Mouse (Mus musculus): ENCODE data around the gene Slc38a1. TPM values are rescaled to one million over a fixed set of nuclear protein-coding genes. Genes with fewer than 3 reads are reported as not detected.
A peak's percentile ranks its signal among the peaks of the same experiment; 100 is the strongest.

Slc38a1 gene
- total RNA-seq, 2 experiments from 2014 or later, result 3.1 to 4.1 TPM

DNA sequence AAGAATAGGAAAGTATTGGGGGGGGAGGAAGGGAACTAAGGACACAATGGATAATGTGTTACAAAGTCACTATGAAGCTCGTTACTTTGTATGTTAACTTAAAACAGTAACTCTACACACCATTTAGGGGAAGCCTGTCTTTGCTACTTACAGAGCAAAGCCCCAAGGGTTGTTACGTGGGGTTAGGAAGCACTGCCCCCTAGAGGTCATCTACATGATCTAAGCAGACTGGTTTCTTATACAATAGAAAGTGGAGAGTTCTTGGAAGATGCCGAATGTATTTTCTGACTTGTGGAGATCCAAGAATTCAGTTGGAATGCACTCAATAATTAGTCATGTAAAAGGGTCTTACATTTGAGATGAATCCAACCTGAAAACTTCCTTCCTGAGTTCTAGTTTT is 23.2 kb upstream of the Slc38a1 start:
- DNase-seq, result peak; percentile 61
- intact Hi-C loops (cut with DNase I; ENCODE audit: low total_unique reads), result loop anchor here (5.0 kb wide), 1 partner anchor 114 kb away; no protein-coding TSS in a partner anchor

GRCm38 (mm10) chr15:96660590-96661141 is 18.0 kb upstream of the Slc38a1 start:
- no peak for DNase-seq
- intact Hi-C loops (cut with DNase I; ENCODE audit: low total_unique reads), result loop anchor here (5.0 kb wide), 1 partner anchor 93 kb away; no protein-coding TSS in a partner anchor

DNA sequence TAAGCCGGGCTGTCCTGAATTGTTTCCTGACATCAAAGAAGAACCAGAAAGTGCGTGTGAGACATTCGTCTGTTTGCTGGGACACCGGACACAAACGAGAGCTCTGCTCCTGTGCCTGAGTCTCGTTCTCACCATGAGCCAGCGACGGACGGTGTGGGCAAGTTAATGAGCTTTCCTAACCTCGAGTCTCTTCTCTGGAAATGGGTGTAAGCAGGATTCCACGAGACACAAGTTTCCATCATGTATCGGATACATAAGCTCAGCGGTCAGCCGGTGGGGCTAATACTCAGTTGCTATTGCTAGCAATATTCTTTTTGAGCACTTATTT is 15.5 kb upstream of the Slc38a1 start:
- intact Hi-C loops (cut with DNase I; ENCODE audit: low total_unique reads), result no loop called here
- no peak for DNase-seq

DNA sequence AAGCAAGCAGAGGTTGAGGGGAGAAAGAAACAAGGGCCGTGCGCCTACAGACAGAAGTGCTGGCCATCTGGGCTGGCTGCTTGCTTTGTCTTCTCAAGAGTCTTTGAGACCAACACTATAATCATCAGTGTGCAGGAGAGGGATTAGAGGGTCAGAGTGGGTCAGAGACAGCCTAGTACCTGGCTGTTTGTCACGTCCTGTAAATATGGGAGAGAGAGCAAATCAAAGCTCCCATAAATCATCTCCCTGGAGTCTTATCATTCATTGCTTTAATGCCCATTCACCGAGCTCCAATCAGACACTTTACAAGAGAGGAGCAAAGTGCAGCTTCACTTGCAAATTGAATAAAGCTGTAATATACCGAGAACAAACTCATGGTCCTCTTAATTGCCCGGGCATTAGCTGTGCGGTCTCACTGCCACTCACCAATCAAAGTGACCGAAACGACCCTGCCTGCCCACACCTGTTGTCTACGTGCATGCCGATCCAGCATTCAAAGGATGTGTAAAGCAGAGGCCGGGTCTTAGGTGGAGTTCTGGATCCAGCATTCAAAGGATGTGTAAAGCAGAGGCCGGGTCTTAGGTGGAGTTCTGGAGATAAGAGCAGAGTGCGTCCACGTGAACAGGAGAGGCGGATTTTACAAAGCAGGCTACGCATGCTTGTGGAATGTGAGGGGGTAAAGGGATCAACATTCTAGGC is 15.0 kb upstream of the Slc38a1 start:
- DNase-seq, result no peak
- intact Hi-C loops (cut with DNase I; ENCODE audit: low total_unique reads), result no loop called here

DNA sequence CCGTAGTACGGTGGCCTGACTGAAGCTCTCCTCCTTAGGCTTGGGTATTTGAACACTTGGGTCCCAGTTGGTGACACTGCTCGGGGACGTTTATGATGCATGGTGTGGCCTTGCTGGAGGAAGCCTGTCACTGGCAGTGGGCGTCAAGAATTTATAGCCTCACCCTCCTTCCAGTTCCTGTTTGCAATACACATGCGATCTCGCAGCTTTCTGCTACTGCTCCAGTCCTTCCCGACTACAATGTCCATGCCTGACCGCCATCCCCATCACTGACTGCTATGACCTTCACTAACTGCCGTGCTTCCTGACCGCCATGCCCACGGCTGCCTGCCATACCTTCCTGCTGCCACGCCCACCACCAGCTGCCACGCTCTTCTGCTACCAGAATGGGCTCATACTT is 12.8 kb upstream of the Slc38a1 start:
- intact Hi-C loops (cut with DNase I; ENCODE audit: low total_unique reads), result no loop called here
- DNase-seq, result no peak

DNA sequence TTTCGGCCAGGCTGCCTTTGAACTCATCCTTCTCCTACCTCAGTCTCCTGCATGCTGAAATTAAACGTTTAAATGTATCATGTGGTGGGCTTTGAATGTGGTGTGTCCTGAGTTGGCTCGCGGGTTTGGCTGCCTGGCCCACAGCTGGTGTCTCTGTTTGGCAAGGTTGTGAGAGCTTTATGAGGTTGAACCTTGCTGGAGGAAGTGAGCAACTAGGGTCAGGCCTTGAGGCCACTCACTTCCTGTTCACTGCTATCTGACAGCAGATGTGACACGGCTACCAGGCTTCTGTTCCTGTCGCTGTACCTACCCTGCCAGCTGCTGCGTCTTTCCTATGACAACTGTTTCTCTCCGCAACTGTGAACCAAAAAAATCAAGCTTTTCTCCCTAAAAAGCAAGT is 12.0 kb upstream of the Slc38a1 start:
- DNase-seq, result no peak
- intact Hi-C loops (cut with DNase I; ENCODE audit: low total_unique reads), result no loop called here

DNA sequence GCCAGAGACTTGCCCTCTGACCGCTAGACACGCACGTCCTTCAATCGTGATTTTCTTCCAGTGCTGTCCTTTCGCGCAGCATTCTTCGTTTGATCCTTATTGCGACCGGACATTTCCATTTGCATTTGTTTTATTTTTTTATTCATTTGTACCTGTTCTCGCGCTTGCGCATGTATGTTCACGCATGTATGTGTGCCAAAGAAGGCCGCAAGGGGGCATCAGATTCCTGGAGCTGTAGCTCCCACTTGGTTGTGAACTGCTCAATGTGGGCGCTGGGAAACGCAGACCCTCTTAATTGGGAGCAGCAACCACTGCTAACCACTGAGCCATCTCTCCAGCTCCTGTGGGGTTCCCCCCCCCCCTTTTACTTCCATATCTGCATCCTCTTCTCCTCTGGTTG is 10.3 kb upstream of the Slc38a1 start:
- intact Hi-C loops (cut with DNase I; ENCODE audit: low total_unique reads), result no loop called here
- no peak for DNase-seq

GRCm38 (mm10) chr15:96652531-96652930 is 9.8 kb upstream of the Slc38a1 start:
- DNase-seq, result no peak
- intact Hi-C loops (cut with DNase I; ENCODE audit: low total_unique reads), result no loop called here

DNA sequence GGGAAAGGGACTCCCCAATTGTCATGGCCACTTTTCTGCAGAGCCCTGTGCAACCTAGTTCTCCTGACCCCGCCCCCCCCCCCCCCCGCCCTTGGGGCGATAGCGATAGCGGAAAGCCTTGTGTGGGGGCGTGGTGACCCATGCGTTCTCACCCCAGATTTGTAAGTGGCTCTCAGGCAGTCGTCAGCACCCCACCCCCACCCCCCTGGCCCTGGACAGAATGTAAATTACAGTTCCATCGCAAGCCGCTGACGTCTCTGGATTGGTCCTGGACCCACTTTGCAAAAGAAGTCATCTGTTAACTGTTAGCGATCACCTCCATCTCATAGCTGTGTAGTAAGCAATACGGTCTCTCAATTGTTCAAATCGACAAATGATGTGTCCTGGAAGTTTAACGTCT is 4.7 kb upstream of the Slc38a1 start:
- no peak for DNase-seq

DNA sequence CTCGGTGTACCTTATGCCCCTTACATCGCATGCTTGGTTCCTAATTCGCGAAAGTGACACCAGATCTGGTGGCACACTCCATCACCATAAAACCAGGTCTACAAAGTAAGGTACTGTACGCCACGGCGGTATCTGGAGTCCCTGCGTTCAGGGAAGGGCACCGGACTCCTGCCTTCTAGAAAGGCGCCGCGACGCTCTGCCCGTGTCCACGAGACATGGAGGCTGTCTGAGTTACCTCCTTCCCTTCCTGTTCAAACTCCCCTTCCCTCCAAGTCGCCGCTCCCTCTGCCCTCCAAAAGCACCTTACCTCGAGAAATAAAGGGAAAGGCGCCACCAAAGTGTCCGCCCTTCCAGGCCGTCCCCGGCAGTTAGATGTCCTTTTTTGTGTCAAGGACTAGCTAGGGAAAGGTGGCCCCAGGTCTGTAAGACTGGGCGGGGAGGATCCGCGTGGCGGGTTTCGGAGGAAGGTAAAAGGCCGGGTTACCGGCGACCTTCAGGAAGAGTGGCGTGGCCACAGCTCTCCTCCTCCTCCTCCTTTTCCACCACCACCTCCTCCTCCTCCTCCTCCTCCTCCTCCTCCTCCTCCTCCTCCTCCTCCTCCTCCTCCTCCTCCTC is 785 bp downstream of the Slc38a1 start:
- intact Hi-C loops (cut with DNase I; ENCODE audit: low total_unique reads), result no loop called here
- no peak for DNase-seq

More for the DNA sequence above, 4.7 kb upstream of the Slc38a1 start:
- intact Hi-C loops (cut with DNase I; ENCODE audit: low total_unique reads), result no loop called here

DNA sequence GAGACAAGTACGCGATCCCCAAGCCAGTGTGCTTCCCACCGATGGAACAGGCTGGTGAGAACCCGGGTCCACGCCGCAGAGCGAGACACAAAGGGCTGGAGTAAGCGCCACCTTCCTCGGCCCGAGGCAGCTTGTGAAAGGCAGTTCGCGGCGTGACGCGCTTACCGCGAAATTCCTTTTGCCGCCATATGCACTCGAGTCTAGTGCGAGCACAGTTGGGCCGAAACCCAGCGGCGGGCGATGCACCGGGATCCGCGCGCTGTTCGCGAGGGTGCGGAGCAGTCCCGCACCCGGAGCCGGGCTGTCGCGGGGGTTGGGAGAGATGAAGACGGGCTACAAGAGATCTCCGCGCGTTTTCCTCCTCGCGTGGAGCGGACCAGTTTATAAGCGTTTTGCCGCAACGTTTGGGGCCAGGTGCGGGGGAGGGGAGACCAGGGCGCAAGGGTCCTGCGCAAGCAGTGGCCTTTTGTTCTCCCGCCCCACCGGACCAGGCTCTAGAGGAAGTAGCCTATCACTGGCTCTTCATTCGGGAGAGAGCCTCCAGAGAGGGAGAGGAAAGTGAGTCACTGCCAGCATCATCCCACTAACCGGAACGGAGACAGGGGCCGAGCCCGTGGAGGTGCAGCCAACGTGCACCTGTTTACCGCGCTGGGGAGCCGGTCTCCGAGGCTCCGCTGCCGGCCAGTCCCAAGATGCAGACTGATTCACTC is 1.4 kb downstream of the Slc38a1 start:
- intact Hi-C loops (cut with DNase I; ENCODE audit: low total_unique reads), result no loop called here

DNA sequence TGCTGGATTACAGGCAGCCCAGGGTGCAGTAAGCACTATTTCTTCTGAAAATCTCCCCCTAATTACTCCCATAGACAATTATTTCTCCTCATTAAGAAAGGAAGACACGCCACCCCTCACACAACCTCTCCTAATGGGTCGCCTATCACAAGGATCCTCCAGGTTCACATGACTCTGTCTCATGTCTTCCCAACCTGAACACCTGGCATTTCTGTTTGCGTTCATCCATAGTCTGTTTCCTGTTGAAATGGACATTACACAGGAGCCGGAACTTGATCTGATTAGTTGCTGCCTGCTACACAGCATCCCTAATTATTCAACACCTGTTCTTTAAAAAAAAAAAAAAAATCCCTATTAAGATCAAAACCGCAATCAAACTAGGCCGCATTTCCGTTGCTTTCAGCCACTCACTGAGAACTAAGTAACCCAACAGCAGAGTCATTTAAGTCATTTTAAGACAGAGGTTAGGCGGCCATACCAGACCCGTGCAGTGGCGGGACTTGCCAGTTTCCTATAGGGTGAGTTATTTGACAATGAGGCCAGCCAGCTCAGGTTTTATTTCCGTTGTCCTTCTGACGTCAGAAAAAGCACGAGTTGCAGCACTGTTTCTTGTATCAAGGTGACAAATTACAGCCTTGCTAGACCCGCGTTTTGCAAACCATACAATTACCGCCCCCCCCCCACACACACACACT is 2.3 kb downstream of the Slc38a1 start:
- intact Hi-C loops (cut with DNase I; ENCODE audit: low total_unique reads), result no loop called here
- no peak for DNase-seq

More for the DNA sequence above, 1.4 kb downstream of the Slc38a1 start:
- DNase-seq, result peak; percentile 26

- intact Hi-C loops (cut with DNase I; ENCODE audit: low total_unique reads), result no loop called here
- DNase-seq, result no peak
Measured at GRCm38 (mm10) chr15:96639630-96640029, 3.1 kb downstream of the Slc38a1 start.

DNA sequence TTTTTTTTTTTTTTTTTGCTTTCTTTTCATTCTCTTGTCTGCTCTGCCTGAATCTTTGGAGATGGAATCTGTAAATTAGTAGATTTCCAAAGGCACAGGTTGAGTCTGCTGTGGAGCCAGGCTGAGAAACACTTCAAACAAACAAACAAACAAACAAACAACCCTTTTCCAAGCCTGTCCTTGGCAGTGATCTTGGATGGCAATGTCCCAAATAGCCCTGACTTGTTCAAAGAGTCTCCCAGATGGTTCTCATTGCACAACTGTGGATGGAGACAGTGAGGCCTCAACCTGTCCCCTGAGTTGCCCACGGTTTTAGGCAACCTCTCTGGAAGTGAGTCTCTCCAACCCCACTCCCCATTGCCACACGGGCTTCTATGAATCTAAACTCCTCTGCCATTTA is 4.1 kb downstream of the Slc38a1 start:
- intact Hi-C loops (cut with DNase I; ENCODE audit: low total_unique reads), result no loop called here
- no peak for DNase-seq

DNA sequence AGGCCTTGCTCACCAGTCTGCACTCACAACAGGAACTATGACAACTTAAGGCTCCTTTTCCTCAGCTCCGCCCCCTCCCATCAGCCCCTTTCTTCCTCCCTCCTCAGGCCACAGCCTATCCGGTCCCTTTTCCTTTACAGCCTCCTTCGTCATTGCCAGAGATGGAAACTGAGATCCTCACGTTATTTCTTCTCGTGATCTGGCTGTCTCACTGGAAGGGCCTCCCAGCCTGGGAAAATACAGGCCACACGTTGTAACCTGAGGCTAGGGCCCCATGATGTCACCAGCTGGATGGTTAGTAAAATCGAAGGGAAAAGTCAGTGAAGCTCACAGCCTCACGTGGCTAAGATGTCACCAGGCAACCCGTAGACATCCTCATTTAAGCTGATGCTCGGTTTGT is 4.5 kb downstream of the Slc38a1 start:
- DNase-seq, result peak; percentile 22
- intact Hi-C loops (cut with DNase I; ENCODE audit: low total_unique reads), result no loop called here

DNA sequence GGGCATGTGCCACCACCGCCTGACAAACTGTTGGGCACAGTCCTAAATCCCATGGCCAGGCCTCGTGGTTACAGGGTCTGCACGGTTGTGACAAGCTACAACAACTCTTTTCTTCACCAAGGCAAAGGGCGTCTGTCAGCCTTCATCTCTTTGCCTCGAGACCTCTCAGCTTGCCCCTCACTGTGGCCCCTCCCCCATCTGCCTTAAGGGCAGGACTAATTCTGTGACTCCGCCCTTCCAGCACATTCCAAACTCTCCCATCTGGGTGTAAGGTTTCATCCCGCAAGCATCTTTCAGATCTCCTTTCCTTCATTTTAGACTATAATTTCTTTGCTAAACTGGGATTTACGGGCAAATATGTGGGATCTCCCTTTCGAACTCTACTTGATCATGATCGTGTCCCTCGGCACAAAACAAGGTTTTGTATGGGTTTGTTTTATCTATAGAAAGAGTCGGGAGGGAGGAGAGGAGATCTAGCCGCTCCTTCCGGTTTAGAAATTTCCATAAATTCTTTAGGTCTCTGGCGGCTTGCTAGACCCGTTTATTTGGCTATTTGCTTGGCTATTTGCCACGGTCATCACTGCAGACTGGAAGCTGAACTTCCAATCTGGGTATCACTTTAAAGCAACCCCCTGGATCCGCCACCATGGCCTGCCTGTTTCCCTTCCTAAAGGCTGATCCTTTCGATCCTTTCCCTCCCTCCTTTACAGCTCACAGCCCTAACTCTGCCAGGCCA is 7.9 kb downstream of the Slc38a1 start:
- intact Hi-C loops (cut with DNase I; ENCODE audit: low total_unique reads), result no loop called here
- DNase-seq, result no peak

GRCm38 (mm10) chr15:96632201-96632600 is 10.5 kb downstream of the Slc38a1 start:
- intact Hi-C loops (cut with DNase I; ENCODE audit: low total_unique reads), result no loop called here

DNA sequence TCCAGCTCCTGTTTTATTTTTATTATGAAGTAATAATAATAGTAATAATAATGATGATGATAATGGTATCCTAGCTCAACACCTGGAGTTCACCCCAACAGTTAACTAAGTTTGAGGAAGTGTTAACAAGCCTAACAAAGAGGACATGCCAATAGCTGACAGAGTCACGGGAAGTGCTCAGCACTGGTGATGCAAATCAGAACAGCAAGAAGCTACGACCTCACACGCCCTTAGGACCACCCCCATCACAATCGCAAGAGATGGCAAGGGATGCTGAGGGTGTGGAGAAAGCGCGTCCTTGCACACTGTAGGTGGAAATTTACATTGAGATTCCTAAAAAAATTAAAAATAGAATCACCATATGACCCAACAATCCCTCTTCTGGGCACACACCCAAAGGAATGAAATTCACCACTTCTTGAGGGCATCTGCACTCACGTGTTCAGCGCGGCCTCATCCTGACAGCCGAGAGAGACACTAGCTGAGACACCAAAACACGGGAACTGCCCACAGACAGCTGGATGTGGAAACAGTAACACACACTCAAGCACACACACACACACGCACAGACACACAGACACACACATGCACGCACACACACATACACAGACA is 11.5 kb downstream of the Slc38a1 start:
- intact Hi-C loops (cut with DNase I; ENCODE audit: low total_unique reads), result no loop called here
- DNase-seq, result no peak

More at GRCm38 (mm10) chr15:96632201-96632600, 10.5 kb downstream of the Slc38a1 start:
- no peak for DNase-seq

DNA sequence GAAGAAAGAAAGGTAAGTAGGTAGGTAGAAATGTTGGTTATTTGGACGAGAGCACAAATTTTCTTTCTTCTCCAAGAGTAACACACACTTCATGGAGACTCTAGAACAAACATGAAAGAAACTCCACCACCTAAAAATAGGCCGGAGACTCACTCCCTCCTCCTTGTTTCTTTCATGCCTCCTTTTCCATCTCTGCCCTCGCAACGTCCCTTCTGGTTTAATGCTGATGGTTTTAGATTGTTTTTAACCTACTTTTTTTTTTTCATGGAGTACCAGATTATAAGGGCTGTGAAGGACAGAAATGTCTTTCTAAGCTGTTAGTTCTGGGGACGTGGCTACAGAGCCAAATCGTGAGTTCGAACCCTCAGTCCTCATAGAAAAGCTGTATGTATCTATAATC is 14.5 kb downstream of the Slc38a1 start:
- intact Hi-C loops (cut with DNase I; ENCODE audit: low total_unique reads), result no loop called here
- no peak for DNase-seq

All from gastrocnemius, postnatal 14 days (tissue).